Mouse (Mus musculus): Measurements from ENCODE around the gene E130114P18Rik.

E130114P18Rik gene

DNA sequence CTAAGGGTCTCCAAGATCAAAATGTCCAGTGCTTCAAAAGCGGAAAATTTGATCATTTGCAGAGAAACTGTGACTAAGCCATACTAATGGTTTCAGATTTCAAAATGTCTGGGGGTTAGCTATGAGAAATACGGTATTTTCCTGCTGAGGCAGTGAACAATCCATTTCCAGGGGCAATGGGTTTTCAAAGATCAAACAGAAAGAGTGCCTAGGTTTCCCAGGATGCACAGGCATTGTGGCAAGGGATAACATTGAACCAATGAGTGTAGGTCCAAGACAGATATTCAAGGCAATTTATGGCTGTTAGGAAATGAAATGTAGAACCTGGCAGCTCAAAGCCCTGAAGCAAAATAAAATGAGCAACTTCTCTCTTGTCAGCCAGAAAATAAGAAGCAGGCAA is 220.3 kb downstream of the E130114P18Rik start:
- CTCF ChIA-PET, result no interaction called here

DNA sequence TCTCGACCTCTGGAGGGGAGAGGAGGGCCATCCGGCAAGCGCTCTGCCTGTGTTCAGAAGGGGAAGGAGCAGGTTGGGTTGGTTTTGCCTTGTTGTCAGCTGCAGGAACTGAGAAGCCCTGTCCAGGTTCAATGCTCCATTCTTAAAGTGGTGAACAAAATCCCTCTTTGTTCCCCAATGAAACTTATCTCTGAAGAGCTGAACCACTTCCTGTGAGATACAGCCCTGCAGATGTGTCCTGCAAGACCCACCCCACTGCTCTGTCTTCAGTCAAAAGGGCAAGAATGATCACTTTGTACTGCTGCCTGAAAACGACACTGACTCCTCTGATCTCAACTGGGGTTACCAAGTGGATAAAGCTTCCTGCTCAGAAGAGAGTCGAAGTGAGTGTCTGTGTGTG is 233.9 kb downstream of the E130114P18Rik start:
- POLR2A ChIA-PET, result no interaction called here
- CTCF ChIA-PET, result no interaction called here

More for the DNA sequence above, 220.3 kb downstream of the E130114P18Rik start:
- POLR2A ChIA-PET, result no interaction called here

DNA sequence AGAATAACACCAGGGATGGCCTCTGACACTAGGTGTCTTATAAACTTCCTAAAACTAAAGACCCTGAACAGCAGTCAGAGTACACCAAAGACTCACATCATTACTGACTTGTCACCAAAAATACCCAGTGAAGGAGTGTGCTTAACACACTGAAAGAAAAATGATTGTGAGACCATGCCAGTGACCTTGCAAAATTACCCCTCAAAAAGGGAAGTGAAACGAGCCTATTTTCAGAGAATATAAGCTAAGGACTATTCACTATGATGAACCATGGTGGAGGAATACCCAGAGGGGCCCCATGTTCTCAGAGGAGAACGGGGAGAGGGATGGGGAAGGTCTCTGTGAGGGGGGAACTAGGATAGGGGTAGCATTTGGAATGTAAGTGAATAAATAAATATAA is 245.8 kb downstream of the E130114P18Rik start:
- ChIA-PET CTCF (no interaction called here), POLR2A (no interaction called here)

DNA sequence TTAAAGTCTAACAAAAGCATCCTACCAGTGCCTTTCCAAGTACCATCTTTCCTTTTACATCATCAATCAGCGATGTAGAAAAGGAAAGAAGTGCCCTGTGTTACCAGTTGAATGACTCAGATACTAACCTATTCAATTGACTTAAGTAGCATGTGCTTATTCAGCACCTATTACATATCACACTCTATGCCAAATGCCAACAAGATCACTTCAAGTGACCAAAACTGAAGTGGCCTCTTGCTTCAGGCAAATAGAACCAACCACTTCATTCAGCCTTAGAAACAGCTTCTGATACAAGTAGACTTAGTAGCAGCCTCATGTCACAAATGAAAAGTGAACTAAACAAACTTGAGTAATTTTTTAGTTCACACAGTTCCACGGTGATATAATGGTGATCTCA is 249.4 kb downstream of the E130114P18Rik start:
- CTCF ChIA-PET, result no interaction called here

More for the DNA sequence above, 249.4 kb downstream of the E130114P18Rik start:
- POLR2A ChIA-PET, result interaction anchor here in 1 of 4 experiments (0.5 kb wide), 1 partner anchor 148 kb away, joined by 3 read pairs; no protein-coding TSS in a partner anchor
